Mouse (Mus musculus): Measurements from ENCODE around the gene Gm20594. TPM values are rescaled to one million over a fixed set of nuclear protein-coding genes. Genes with fewer than 3 reads are reported as not detected.

The Gm20594 gene
- not detected in 2 replicates for polyA plus RNA-seq (2015; fragmentation: Nextera tagmentation; extraction: Ambion mirVana)

DNA sequence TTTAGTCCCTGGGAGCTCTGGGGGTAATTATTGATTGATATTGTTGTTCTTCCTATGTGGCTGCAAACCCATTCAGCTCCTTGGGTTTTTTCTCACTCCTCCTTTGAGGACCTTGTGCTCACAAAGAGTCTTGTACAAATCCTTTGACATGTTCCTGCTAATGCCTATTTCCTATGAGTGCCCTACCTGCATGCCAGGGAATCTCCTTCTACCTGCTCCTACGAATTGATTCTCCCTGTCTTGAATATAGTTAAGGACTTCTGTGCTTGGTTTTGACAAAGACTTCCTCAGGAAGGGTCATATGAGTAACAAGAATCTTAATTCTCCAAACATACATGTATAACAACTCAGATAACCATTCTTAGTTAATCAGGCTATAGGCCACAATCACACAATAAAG lies at the start of gene Gm20594:
Gene Gm20594 (plus strand): TSS at position 301 of the 400 bp plus-strand sequence.

Other genes with a start within 250 kb of the Gm20594 start
- gene Lrrtm4, start 201.0 kb downstream of the Gm20594 start, polyA plus RNA-seq (2015; fragmentation: Nextera tagmentation; extraction: Ambion mirVana), result 0.38 and 0.48 TPM in 2 replicates